Mouse (Mus musculus) B cell, adult 2 months (primary cell): ENCODE results near the gene Dhcr24.
A peak's percentile ranks its signal among the peaks of the same experiment; 100 is the strongest.

ENCODE experiments used
- DNase-seq, 2 experiments: peaks; one replicate each; pipeline ENCODE4 v3.0.0; 2022

Gene Dhcr24

DNA sequence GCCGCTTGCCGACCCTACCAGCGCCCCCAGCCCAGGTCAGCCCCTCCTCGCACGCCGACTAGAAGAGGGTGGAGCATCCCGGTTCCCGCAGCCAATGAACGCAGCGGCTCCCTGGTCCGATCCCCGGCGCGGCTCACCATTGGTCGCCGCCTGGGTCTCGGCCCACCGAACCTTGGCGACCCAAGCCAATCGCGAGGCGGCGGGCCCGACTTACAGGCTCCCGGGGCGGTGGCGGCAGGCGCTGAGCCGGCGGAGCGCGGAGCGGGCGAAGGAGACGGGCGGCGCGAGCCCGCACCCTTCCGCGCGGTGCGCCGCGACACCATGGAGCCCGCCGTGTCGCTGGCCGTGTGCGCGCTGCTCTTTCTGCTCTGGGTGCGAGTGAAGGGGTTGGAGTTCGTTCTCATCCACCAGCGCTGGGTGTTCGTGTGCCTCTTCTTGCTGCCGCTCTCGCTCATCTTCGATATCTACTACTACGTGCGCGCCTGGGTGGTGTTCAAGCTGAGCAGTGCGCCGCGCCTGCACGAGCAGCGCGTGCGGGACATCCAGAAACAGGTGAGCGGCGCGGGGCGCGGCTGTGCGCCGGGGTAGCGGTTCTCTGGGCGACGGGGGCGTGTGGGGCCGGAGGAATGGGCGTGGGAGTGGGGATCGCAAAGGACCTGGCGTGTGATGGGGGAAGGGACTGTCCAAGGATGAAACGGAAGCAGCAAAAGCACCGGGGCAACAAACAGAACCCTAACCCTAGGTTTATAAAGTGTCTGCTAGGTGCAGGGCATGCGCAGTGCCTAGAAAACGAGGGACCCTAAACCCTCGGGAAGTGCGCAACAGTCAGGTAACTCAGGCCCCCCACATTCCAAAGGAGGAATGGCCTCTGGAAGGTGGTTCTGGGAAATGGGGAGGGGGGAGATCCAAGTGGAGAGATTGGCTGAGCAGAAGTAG lies at the start of gene Dhcr24:
Gene Dhcr24 (plus strand): TSS at position 193 of the 936 bp plus-strand sequence.
- DNase-seq = peak; percentile 61 to 68

DNA sequence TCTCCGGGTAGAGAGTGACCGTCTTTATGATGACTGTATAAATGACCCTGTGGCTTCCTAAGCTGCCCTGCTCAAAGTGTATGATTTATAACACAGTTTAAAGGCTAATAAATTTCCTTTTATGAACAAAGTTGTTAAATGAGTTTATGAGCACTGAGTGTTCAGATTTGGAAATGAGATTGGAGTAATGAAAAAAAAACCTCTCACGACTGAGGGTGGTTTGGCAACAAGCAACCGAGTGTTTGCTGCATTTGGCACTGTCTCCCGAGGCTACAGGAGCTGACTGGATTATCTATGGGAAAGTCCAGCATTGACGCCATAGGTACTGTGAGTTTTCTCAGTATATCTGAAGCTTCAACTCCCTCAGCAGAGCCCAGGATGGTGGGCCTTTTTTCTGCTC lies 46.2 kb upstream of the Dhcr24 start:
- DNase-seq = no peak

DNA sequence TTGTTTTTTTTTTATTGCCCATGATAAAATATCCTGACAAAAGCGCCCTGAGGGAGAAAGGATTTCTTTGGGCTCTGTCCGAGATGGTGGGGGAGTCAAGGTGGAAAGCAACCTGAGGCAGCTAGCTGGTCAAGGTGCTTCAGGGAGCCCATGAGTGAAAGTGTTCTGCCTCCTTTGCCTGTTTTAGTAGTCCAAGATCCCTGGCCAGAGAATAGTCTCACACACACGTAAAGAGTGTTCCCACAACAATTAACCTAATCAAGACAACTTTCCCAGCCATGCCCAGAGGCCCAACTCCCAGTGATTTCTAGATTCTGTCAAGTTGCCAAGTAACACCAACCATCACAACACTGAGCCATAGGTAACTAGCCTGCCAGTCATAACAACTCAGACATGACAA lies 38.3 kb upstream of the Dhcr24 start:
- no peak for DNase-seq

DNA sequence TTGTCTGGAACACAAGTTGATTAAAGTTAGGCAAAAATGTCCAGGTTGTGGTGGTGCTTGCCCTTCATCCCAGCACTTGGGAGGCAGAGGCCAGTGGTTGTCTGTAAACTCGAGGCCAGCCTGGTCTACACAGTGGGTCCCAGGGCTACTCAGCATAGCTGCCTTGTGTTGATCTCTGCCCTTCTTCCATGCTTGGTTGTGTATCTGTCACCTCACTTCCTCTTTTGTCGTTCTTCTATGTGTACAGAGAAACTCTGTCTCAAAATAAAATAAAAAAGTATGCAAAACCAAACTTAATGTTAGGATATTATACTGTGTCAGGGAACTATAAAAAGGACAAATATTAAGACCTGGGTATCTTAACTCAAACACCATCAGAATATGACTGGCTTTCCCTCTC lies 36.7 kb upstream of the Dhcr24 start:
- DNase-seq = peak in 1 of 2 experiments; percentile 6

DNA sequence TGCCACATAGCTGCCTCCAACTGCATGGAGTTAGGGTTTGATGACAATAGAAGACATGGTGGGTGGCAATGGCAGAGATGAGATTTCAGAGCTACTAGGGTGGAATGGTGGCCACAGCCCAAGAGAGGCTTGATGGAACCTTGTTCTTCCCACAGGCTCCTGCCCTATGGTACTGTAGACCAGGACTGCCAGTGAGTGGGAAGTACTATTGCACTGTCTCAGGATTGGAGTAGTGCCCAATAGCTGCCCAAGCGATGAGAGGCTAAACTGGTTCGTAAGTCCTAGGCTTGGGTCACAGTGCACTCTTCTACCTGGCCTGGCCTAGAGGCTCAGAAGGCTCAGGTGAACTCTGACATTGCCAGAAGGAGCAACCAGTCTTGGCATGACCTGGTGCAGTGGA lies 35.8 kb upstream of the Dhcr24 start:
- no peak for DNase-seq

DNA sequence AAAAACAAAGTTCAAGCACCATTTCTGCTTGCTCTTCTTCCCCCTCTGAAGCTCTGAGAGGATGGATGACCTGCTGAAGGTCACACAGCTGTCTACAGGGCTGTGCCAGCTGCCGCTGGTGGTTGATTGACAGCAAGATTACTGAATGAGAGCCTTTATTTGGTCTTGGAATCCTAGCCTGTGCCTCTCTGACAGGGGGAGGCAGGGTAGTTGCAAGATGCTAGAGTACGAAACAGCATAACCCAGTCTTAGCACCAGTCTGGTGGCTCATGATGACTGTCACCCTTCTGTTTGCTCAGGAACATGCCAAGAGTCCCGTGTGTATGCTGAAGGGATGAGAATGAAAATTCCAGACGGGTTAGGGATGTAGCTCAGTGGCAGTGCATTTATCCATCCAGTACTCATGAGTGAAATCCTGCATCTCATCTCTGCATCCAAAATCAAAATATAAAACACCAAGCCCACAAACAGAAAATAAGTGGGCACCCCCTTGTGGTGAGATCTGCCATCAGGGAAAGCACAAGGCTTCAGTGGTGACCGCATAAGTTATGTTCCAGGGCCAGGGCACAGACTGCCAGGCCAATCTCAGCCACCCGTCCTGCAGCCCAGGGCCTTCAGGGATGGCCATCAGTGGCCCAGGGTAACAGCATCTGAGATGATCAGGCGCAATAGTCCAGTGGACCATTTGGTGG lies 32.8 kb upstream of the Dhcr24 start:
- peak; percentile 7 to 9 for DNase-seq

DNA sequence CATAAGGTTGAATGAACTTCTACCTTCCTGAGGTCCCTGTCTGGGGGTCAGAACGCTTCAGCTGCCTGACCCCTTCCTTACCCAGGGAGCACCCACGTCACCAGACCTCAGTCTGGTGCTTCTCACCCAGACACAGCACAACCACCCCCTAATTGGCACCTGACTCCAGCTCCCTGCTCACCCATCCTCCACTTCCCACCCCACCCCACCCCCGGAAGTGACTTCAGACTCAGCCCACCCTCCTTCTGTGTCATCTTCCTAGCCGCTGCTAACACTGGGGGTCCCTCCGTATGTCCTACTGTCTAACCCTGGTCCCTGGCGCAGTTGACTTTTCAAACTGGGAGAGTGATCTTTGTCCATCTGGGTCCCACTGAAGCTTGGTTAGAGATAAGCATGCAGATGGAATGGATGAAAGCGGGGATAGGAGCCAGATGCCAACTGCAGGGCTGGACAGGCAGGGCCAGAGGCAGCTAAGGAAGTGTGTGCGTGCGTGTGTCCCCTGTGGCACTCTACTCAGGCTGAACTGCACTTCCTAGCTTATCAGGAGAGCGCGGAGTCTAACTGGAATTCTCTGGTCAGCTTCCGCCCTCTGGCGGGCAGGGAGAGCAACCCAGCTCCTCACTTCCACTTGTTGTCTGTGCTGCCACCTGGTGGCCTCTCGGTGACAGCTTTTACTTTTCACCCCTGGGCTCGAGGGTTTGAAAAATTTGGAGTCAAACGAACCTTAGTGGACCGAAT lies 31.3 kb upstream of the Dhcr24 start:
- peak; percentile 88 for DNase-seq

DNA sequence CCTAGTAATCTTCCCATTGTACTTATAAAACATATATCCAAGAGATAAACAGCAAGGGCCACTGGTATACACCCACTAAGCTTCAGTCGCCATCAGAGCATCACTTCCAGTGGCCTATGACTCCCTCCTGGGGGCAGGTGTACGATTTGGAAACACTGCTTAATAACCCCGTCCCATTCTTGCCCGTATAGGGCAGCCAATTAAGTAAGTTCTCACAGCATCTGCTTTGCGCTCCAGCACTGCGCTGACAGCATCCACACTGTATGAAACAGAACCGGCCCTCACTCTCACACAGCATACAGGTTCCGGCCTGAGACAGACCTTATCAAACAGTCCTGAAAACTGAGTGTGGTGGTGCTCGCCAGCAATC lies 30.7 kb upstream of the Dhcr24 start:
- DNase-seq = no peak

DNA sequence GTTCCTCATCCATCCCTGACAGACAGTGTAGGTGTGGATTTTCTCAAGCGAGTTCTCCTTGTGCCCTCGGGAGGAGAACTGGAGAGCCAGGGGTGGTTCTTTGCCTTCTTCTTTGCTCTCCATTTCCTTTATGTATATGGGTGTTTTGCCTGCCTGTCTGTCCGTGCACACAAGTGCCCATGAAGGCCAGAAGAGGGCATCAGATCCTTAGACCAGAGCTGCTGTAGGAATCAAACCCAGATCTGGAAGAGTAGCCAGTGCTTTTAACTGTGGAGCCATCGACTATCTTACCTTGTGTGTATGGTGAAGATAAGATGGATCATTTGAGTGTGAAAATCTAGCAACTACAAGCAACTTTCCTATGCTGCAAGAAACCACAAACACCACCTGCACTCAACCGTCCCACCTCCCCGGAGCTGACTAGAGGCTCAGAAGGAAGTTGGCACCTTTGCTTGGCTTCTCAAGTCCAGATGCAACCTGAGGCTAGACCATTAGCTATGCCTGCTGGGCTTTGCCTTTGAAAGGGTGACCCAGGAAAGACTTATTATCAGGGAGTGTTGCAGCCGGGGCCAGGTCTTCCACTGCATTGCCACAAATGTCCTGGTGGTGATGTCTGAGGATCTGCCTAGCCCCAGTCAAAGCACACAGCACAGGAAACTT lies 27.3 kb upstream of the Dhcr24 start:
- no peak for DNase-seq

DNA sequence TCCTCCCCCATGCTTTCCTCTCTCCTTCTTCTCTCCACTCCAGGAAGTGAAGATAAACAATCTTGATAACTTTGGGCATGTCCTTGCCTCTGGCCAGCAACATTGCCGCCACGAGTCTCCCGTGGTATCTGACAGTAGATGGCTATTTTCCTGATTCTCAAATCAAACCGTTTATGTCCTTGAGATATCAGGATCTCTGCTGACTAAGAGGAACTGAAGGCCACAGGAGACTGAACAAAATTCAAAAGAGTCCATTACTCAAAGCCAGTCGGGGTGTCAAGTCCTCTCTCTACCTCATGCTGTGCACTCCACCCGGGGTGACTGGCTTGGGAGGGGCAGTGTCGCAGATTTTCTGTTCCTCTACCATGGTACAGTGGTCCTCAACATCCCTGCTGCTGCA lies 26.6 kb upstream of the Dhcr24 start:
- DNase-seq = no peak

DNA sequence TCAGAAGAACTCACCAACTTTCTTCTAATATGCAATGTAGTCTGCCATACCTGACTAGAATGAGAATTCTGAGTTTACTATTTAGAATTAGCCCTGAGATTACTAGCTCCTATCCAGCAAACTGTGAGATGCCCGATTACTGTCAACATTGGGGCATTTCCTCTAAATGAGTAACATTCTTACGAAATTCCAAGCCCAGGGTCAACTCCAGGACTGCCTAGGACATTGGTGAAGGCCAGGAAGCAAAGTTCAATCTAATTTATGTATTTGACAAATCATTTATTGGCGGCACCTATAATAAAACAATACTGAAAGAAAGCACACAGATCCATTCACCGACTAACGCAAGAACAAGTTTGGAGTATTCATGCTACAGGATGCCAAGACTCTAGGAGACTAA lies 21.1 kb upstream of the Dhcr24 start:
- no peak for DNase-seq

DNA sequence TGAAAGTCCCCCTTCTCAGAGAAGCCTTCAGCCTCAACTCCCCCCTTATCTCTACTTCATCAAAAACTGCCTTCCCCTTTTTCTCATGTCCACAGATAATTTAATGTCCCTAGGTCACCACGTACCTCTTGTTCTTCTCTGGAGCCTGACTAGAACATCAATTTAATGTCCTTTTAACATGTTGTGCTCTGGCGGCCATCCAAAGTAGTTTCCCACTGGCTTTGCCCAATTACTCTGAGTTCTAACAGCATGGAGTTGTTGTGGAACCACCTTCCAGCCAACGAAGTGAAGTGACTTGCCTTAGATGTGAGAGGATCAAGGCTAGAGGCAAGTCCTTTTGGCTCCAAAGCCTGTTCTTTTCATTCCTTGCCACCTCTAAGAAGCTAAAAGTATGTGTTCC lies 19.3 kb upstream of the Dhcr24 start:
- no peak for DNase-seq

DNA sequence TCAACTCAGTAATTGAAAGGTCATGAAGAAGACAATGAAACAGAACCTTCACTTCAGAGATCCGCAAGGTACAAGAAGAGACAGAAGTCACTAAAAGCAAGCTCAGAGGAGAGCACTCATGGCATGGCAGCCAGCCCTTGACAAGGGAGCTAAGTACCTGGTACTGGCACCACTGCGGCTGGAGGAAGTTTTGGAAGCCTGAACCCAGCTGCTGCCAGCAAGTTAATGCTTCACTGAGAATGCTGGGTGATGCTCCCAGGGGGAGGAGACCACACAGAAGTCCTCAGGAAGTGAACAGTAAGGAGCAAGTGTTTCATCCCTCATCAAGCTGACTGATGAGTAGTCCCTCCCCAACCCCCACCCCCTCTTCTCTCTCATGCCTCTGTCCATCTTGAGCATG lies 18.6 kb upstream of the Dhcr24 start:
- DNase-seq = no peak

DNA sequence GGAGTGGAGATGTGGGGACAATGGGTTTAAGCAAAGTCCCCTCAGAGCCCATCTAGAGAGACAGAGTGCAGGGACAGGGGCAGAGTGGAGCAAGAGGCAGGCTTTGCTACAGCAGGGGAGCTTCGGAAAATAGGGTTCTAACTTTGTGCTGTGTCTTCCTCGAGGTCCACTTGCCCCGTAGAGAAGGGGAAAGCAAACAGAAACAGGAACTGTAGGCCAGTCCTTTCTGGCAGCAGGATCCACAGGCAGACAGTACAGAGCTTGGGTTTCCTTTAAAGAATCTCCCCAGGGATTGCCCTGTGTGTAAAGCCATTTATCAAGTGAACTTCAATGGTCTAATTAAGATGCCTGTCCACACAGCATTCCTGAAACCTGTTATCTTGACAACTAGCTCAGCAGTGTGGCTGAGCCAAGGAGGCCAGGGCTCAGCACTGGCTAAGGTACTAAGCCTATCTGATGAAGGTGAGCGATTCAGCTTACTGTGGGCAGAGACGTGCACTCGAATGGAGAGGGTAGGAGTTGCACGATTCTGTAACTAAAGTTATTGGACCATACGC lies 14.9 kb upstream of the Dhcr24 start:
- no peak for DNase-seq

DNA sequence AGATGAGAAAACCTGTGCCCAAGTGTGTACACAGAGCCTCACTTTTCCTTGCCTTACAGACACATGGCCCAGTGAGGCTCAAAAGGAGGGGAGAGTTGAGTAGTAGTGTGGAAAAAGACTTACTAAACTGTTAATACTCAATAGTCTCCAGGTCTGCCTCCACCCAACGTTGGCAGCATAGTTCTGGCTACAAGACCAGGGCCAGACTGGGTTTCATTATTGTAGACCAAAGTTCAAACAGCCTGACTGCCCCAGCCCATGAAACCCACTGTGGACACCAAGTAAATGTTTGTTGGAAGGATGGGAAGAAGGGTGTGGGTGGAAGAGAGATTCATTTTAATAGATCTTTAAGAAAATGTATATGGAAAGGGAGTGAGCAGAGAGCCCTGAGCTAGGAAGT lies 13.9 kb upstream of the Dhcr24 start:
- DNase-seq = no peak

DNA sequence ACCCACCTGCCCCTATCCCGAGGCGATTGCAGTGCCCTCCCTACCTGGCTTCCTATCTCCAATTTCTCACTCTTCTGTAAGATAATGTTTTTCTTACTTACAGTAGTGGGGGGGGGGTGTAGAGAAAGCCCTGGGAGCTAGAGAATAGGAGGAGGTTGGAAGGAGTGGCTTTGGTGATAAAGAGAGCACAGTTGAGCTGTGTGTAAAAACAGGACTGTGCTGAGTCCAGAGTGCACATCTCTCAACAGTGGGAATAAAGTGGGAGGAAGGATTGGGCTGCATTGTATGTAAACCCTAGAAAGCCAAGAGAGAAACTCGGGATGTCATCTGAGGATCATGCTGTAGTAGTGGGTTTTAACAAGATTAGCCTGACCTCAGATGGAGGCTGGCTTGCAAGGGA lies 12.7 kb upstream of the Dhcr24 start:
- DNase-seq = no peak

DNA sequence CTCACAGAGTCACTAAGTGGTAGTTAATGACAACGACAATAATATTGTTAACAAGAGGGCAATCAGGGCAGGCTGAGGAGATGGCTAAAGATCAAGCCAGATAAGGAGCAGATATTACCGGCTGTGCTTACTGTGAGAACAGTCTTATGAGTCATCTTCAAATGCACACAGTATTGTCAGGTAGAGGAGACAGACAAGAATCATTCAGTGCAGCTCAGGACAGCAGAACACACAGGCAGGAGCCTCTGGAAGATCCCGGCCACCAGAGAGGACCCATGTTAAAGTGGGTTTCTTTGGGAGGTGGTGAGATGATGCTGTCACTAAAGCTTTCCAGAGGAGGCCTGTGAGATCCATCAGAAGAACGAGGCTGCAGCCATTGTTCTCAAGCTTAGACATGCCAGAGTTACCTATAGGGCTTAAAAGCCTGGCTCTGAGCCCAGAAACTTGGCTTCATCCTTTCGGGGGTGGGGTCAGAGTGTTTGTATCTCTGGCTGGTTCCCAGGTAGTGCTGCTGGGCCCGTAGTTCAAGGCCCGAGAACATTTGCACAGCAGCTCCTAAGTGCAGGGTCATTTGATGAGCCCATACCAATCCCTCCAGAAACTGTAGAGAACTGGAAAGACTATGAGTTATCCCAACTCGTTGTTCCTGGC lies 10.2 kb upstream of the Dhcr24 start:
- no peak for DNase-seq

DNA sequence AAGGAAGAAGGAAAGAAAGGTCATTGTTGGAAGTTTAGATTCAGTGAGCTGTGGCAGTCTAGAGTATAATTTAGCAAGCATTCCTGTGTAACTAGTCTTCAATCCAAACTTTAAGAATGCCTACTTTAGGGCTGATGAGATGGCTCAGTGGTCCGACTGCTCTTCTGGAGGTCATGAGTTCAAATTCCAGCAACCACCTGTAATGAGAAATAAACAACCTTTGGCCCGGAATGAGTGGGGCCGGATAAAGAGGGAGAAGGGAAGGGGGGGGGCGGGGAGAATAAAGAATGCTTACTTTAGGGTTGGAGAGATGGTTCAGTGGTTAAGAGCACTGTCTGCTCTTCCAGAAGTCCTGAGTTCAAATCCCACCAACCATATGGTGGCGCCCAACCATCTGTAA lies 3.6 kb upstream of the Dhcr24 start:
- no peak for DNase-seq

DNA sequence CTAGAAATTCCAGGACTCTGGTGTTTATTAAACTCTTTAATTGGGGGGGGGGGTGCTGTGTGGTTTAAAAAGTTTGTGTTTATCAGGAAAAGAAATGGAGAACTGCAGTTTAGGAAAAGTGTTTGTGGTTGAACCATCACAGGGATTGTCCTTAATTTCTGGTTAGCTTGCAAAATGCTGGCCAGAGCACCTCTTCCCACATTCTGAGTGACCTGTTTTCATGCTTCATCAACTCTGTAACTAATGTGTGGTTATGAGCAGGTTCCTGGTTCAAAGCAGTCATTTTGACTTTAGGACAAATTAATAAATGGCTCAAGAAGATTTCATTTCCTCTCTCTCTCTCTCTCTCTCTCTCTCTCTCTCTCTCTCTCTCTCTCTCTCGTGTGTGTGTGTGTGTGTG lies 2.9 kb upstream of the Dhcr24 start:
- no peak for DNase-seq

DNA sequence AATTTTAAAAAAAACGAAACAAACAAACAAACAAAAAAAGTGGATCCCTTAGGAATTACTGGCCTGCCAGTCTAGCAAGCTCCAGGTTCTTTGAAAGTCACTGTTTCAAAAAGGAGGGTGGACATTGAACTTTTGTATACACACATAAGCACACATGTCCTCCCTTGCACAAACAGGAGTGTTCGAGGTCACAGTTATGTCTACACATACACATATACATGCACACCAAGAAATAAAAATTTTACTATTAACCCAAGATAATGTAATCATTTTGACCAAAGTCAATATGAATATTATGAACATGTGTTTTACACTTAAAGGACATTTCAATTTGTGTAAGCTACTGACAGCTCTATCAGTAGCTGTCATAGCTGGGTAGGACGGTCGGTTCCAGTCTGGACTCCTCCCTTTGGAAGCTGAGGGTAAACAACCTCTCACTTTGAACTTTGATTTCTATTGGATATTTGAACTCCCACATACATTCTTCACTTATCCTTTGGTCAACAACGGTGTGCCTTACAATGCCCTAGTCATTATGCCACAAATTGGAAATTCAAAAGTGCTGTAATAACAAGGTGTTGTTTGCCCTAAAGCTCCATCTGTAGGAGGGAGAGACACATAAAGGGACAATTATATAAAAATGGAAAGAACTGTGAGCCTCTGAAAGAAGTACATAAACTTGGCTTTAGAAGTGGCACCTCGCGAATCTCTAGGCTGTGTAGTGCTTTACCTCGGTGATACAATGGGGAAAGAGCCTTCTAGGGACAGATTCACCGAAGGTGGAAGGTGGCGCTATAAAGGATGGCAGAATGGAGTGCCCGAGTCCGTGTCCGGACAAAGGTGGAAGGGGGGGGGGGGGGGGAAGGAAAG lies 1.3 kb upstream of the Dhcr24 start:
- no peak for DNase-seq

DNA sequence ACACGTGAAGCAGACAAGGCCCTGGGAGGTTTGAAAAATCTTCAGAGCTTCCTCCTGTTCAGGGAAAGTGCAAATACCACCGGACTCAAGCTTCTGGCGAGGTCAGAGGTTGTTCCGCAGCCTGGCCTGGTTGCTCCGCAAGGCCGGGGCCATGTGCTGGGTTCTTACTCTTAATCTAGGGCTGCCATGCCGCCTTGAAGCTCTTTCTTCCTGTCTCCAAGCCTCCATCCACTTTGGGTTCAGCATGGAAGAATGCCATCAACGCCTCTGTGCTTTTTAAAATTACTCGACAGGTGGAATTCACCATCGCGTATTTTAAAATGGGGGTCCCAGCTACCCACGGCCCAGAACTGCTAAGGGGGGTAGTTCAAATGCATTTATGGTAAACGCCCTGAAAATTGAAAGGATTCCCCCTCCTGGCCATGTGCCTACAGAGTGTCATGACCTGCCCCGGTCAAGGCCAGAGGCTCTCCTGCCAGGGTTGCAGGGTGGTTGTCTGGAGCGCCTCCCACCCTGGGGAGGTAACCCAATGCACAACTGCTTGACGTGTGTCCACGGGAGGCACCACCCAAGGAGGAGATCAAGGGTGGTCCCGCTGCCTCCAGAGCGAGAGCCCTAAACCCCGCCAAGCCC lies 509 bp upstream of the Dhcr24 start:
- DNase-seq = no peak
